In genomic region chr15:97246911-97247790, GRCm38 (mm10) we compare ENCODE assay signal across 8 mouse cellular contexts. TPM values are rescaled to one million over a fixed set of nuclear protein-coding genes. Genes with fewer than 3 reads are reported as not detected.
A peak's percentile ranks its signal among the peaks of the same experiment; 100 is the strongest.
DNase-seq lines count a peak whose midpoint lies in the region; ATAC-seq and TF ChIP-seq lines count a peak whose summit lies in the region.

Pced1b (plus strand) TSS chr15:97247107.
Amigo2 (minus strand) TSS chr15:97247287.

- no peaks in the 10 kb centered on the region for H3K36me3 ChIP-seq in forebrain, embryonic 13.5 days (ENCODE audit: poor library complexity, severe bottlenecking)

- peak within 1 kb of the TSS; percentile 80 for H3K4me2 ChIP-seq in forebrain, embryonic 13.5 days

- intact Hi-C loops in heart, postnatal 10 days (cut with DNase I), result no loop called here

- TF ChIP-seq CTCF in lung, adult 2 months (IDR thresholded peaks at IDR 0.05; ENCODE audit: insufficient read depth, low read length), result no peak
- 0 out of 2 replicates have a peak, but pooled peaks have one; percentile 5 for TF ChIP-seq CTCF in olfactory bulb, adult 2 months (IDR thresholded peaks at IDR 0.05; ENCODE audit: insufficient read depth, low read depth, low read length)

- no peaks in the 10 kb centered on the region for H3K9me3 ChIP-seq in forebrain, embryonic 13.5 days (replicated peaks)

- peaks cover 16% of the 10 kb centered on the region for H3K27me3 ChIP-seq in forebrain, embryonic 13.5 days

- DNase-seq in A20 (ENCODE audit: low read depth, low spot score), result peak; percentile 72
- DNase-seq in adrenal gland, adult 8-10 months, result peak; percentile 30
- DNase-seq in heart, postnatal 10 days, result peak; percentile 65 to 68
- peak; percentile 55 to 80 for DNase-seq in kidney, postnatal 36 days
- DNase-seq in lung, adult 2 months, result peak; percentile 67
- DNase-seq in thymus, postnatal 0 days (ENCODE audit: low spot score), result peak; percentile 62

- peak; percentile 95 for ATAC-seq in forebrain, embryonic 13.5 days

- H3K9ac ChIP-seq in forebrain, embryonic 13.5 days, result peak within 1 kb of the TSS; percentile 83

- peak within 1 kb of the TSS; percentile 70 for H3K27ac ChIP-seq in forebrain, embryonic 13.5 days
- peak within 1 kb of the TSS; percentile 64 for H3K27ac ChIP-seq in olfactory bulb, adult 2 months (ENCODE audit: insufficient read depth, low read depth, low read length)

- TF ChIP-seq POLR2A in lung, adult 2 months (IDR thresholded peaks at IDR 0.05; ENCODE audit: borderline replicate concordance, extremely low read depth, low read depth, low read length), result 0 out of 2 replicates have a peak, but pooled peaks have one; percentile 5
- no peak for TF ChIP-seq POLR2A in olfactory bulb, adult 2 months (IDR thresholded peaks at IDR 0.05; ENCODE audit: insufficient read depth, low read depth, low read length)

- peak within 1 kb of the TSS; percentile 74 for H3K4me3 ChIP-seq in forebrain, embryonic 13.5 days
- H3K4me3 ChIP-seq in lung, adult 2 months (replicated peaks; ENCODE audit: extremely low read depth, low read depth, low read length), result peak within 1 kb of the TSS; percentile 89
- H3K4me3 ChIP-seq in olfactory bulb, adult 2 months (ENCODE audit: insufficient read depth, low read depth, low read length), result peak within 1 kb of the TSS; percentile 88

- H3K4me1 ChIP-seq in forebrain, embryonic 13.5 days, result peaks cover 15% of the 10 kb centered on the region; the same call in 1 of the 2 replicates
- H3K4me1 ChIP-seq in lung, adult 2 months (ENCODE audit: control insufficient read depth, insufficient read depth, low read length), result peaks cover 2% of the 10 kb centered on the region; the same call in 1 of the 2 replicates
- peaks cover 2% of the 10 kb centered on the region; the same call in 1 of the 2 replicates for H3K4me1 ChIP-seq in olfactory bulb, adult 2 months (ENCODE audit: control insufficient read depth, insufficient read depth, low read length)

- WGBS in forebrain, embryonic 13.5 days, result under 1% methylated on average over 85 of the region's 125 CpGs
- WGBS in lung, adult 2 months, result under 1% methylated on average over 90 of the region's 125 CpGs
- WGBS in olfactory bulb, adult 2 months, result 1% methylated on average over 123 of the region's 125 CpGs

RNA-seq across cellular contexts. Expression of gene Pced1b, which starts in this region (rescaled TPM):
- total RNA-seq in adrenal gland, adult 8-10 months (2022), result 10 to 100 TPM; 23.1 to 47.0 (median 29.6) TPM
- 2.5 and 2.6 TPM in 2 replicates for polyA plus RNA-seq in forebrain, embryonic 13.5 days (2015; fragmentation: Nextera tagmentation; extraction: Ambion mirVana)
- total RNA-seq in heart, postnatal 10 days (2021), result 1 to 10 TPM; 6.2 to 7.6 TPM
- 19.8 and 24.8 TPM in 2 replicates for polyA plus RNA-seq in lung, adult 2 months (2012; rRNA removed)
- polyA plus RNA-seq in olfactory bulb, adult 2 months (2012; ENCODE audit: insufficient read depth, insufficient read length, low replicate concordance, missing spikeins), result not detected in 2 replicates
- 7.2 and 8.0 TPM in 2 replicates for polyA plus RNA-seq in thymus, postnatal 0 days (2015; fragmentation: Nextera tagmentation; extraction: Ambion mirVana)

RNA-seq across cellular contexts. Expression of gene Amigo2, which starts in this region (rescaled TPM):
- 1 to 10 TPM; 7.2 to 8.3 (median 7.3) TPM for total RNA-seq in adrenal gland, adult 8-10 months (2022)
- polyA plus RNA-seq in forebrain, embryonic 13.5 days (2015; fragmentation: Nextera tagmentation; extraction: Ambion mirVana), result 3.2 and 3.6 TPM in 2 replicates
- total RNA-seq in heart, postnatal 10 days (2021), result 1 to 10 TPM; 6.6 to 7.8 TPM
- 4.2 and 4.9 TPM in 2 replicates for polyA plus RNA-seq in lung, adult 2 months (2012; rRNA removed)
- not detected in 2 replicates for polyA plus RNA-seq in olfactory bulb, adult 2 months (2012; ENCODE audit: insufficient read depth, insufficient read length, low replicate concordance, missing spikeins)
- polyA plus RNA-seq in thymus, postnatal 0 days (2015; fragmentation: Nextera tagmentation; extraction: Ambion mirVana), result 1.9 and 2.8 TPM in 2 replicates

Comparison
In these comparisons a context has a peak if more than half of its experiments do, and no peak if none do; other contexts are left out.
1. Peak in every context shown above with its lines: DNase-seq, ATAC-seq, H3K4me3 ChIP-seq and H3K27ac ChIP-seq.